ENCODE assay signal across 7 mouse cellular contexts in genomic region chr17:26946567-26946966, GRCm38 (mm10). TPM values are rescaled to one million over a fixed set of nuclear protein-coding genes. Genes with fewer than 3 reads are reported as not detected.
DNase-seq lines count a peak whose midpoint lies in the region; ATAC-seq and TF ChIP-seq lines count a peak whose summit lies in the region.

No protein-coding gene starts in this region.

- H3K9ac ChIP-seq in hindbrain, embryonic 14.5 days: peak overlapping the region; percentile 61
- H3K9ac ChIP-seq in midbrain, embryonic 11.5 days (ENCODE audit: low read length): peak overlapping the region; percentile 71

- 2% methylated on average over 35 of the region's 37 CpGs for WGBS in hindbrain, embryonic 14.5 days
- WGBS in limb, embryonic 10.5 days: under 1% methylated on average over 35 of the region's 37 CpGs
- WGBS in midbrain, embryonic 11.5 days: under 1% methylated on average over 35 of the region's 37 CpGs
- WGBS in small intestine, adult 2 months: 4% methylated on average over 37 of the region's 37 CpGs

- H3K36me3 ChIP-seq in hindbrain, embryonic 14.5 days (replicated peaks; ENCODE audit: control insufficient read depth, insufficient read depth): no peaks in the 10 kb centered on the region
- H3K36me3 ChIP-seq in limb, embryonic 10.5 days: 0 out of 2 replicates have a peak, but pooled peaks cover 8% of the 10 kb centered on the region
- no peaks in the 10 kb centered on the region for H3K36me3 ChIP-seq in midbrain, embryonic 11.5 days (ENCODE audit: control insufficient read depth, insufficient read depth, low read length)
- no peaks in the 10 kb centered on the region for H3K36me3 ChIP-seq in small intestine, adult 2 months (ENCODE audit: control insufficient read depth, insufficient read depth, low read length)

- no peaks in the 10 kb centered on the region for H3K27me3 ChIP-seq in hindbrain, embryonic 14.5 days (ENCODE audit: control insufficient read depth, insufficient read depth, low read length)
- H3K27me3 ChIP-seq in limb, embryonic 10.5 days (ENCODE audit: low read depth, poor library complexity, severe bottlenecking): peaks cover 6% of the 10 kb centered on the region
- no peaks in the 10 kb centered on the region for H3K27me3 ChIP-seq in midbrain, embryonic 11.5 days (ENCODE audit: control insufficient read depth, insufficient read depth, low read length)
- H3K27me3 ChIP-seq in small intestine, adult 2 months (ENCODE audit: control insufficient read depth, insufficient read depth, low read length): no peaks in the 10 kb centered on the region; the same call in 1 of the 2 replicates

- H3K4me2 ChIP-seq in hindbrain, embryonic 14.5 days (replicated peaks): peak overlapping the region; percentile 58
- H3K4me2 ChIP-seq in midbrain, embryonic 11.5 days: peak overlapping the region; percentile 78

- ATAC-seq in hindbrain, embryonic 14.5 days (ENCODE audit: low FRiP score): 0 out of 2 replicates have a peak, but pooled peaks have one; percentile 18
- ATAC-seq in midbrain, embryonic 11.5 days (ENCODE audit: low FRiP score): peak; percentile 36

- TF ChIP-seq CTCF in small intestine, adult 2 months (IDR thresholded peaks at IDR 0.05; ENCODE audit: extremely low read depth, insufficient read length, insufficient replicate concordance, low read depth, low read length): no peak

- DNase-seq in adrenal gland, postnatal 14 days: peak; percentile 94
- peak; percentile 75 to 76 for DNase-seq in cerebellum, postnatal 14 days
- peak; percentile 73 to 83 for DNase-seq in gastrocnemius, adult 8-10 months (ENCODE audit: low spot score in 2 of 2)
- DNase-seq in hindbrain, embryonic 14.5 days (ENCODE audit: low spot score): no peak
- peak; percentile 79 for DNase-seq in limb, embryonic 10.5 days (ENCODE audit: low spot score)
- DNase-seq in midbrain, embryonic 11.5 days (ENCODE audit: low spot score, missing footprints): peak; percentile 94

- H3K27ac ChIP-seq in hindbrain, embryonic 14.5 days: peak overlapping the region; percentile 67
- peak overlapping the region; percentile 86 for H3K27ac ChIP-seq in limb, embryonic 10.5 days
- H3K27ac ChIP-seq in midbrain, embryonic 11.5 days (ENCODE audit: low read depth, low read length): peak overlapping the region; percentile 52
- H3K27ac ChIP-seq in small intestine, adult 2 months (ENCODE audit: insufficient read depth, low read depth, low read length): no peak overlapping the region

- no peaks in the 10 kb centered on the region for H3K9me3 ChIP-seq in hindbrain, embryonic 14.5 days (ENCODE audit: control insufficient read depth, low read length)
- no peaks in the 10 kb centered on the region for H3K9me3 ChIP-seq in limb, embryonic 10.5 days (replicated peaks)
- no peaks in the 10 kb centered on the region for H3K9me3 ChIP-seq in midbrain, embryonic 11.5 days (ENCODE audit: control insufficient read depth, low read length)

- no peak for TF ChIP-seq POLR2A in small intestine, adult 2 months (IDR thresholded peaks at IDR 0.05; ENCODE audit: low read depth, low read length)

- peak overlapping the region; percentile 28 for H3K4me3 ChIP-seq in hindbrain, embryonic 14.5 days (replicated peaks; ENCODE audit: low read length)
- H3K4me3 ChIP-seq in limb, embryonic 10.5 days: peak overlapping the region; percentile 66
- peak overlapping the region; percentile 28 for H3K4me3 ChIP-seq in midbrain, embryonic 11.5 days (ENCODE audit: low read depth, low read length)
- H3K4me3 ChIP-seq in small intestine, adult 2 months (ENCODE audit: low read depth, low read length): peak overlapping the region; percentile 55

- peaks cover 58% of the 10 kb centered on the region for H3K4me1 ChIP-seq in hindbrain, embryonic 14.5 days (replicated peaks; ENCODE audit: control insufficient read depth, insufficient read depth, low read length)
- H3K4me1 ChIP-seq in limb, embryonic 10.5 days: peaks cover 75% of the 10 kb centered on the region
- H3K4me1 ChIP-seq in midbrain, embryonic 11.5 days (ENCODE audit: control insufficient read depth, insufficient read depth, low read length): peaks cover 57% of the 10 kb centered on the region
- peaks cover 15% of the 10 kb centered on the region for H3K4me1 ChIP-seq in small intestine, adult 2 months (ENCODE audit: control insufficient read depth, insufficient read depth, insufficient read length, low read length)

RNA-seq across cellular contexts. Expression of gene Syngap1, which starts 5.5 kb away (rescaled TPM):
- total RNA-seq in adrenal gland, postnatal 14 days (2021): 16.0 and 17.3 TPM in 2 replicates
- total RNA-seq in gastrocnemius, adult 8-10 months (2022): 1 to 10 TPM; 1.4 to 2.6 (median 1.9) TPM
- polyA plus RNA-seq in hindbrain, embryonic 14.5 days (2014; fragmentation: Nextera tagmentation; extraction: Ambion mirVana): 4.3 and 5.0 TPM in 2 replicates
- polyA plus RNA-seq in limb, embryonic 10.5 days (2016; fragmentation: Nextera tagmentation; extraction: Ambion mirVana): 2.8 and 3.1 TPM in 2 replicates
- 1.8 and 2.3 TPM in 2 replicates for polyA plus RNA-seq in midbrain, embryonic 11.5 days (2014; fragmentation: Nextera tagmentation; extraction: Ambion mirVana)
- polyA plus RNA-seq in small intestine, adult 2 months (2012; rRNA removed): 5.8 and 8.6 TPM in 2 replicates

RNA-seq across cellular contexts. Expression of gene Cuta, which starts 7.2 kb away (rescaled TPM):
- 118 and 132 TPM in 2 replicates for total RNA-seq in adrenal gland, postnatal 14 days (2021)
- total RNA-seq in gastrocnemius, adult 8-10 months (2022): 100 to 1,000 TPM; 102 to 113 (median 108) TPM
- polyA plus RNA-seq in hindbrain, embryonic 14.5 days (2014; fragmentation: Nextera tagmentation; extraction: Ambion mirVana): 112 and 113 TPM in 2 replicates
- 184 and 188 TPM in 2 replicates for polyA plus RNA-seq in limb, embryonic 10.5 days (2016; fragmentation: Nextera tagmentation; extraction: Ambion mirVana)
- 146 and 157 TPM in 2 replicates for polyA plus RNA-seq in midbrain, embryonic 11.5 days (2014; fragmentation: Nextera tagmentation; extraction: Ambion mirVana)
- 83.4 and 151 TPM in 2 replicates for polyA plus RNA-seq in small intestine, adult 2 months (2012; rRNA removed)

RNA-seq across cellular contexts. Expression of gene Phf1, which starts 13.7 kb away (rescaled TPM):
- 19.9 and 25.3 TPM in 2 replicates for total RNA-seq in adrenal gland, postnatal 14 days (2021)
- 10 to 100 TPM in 2 of 4 experiments, 1 to 10 TPM in 2; 7.7 to 10.7 (median 9.9) TPM for total RNA-seq in gastrocnemius, adult 8-10 months (2022)
- 20.6 and 23.3 TPM in 2 replicates for polyA plus RNA-seq in hindbrain, embryonic 14.5 days (2014; fragmentation: Nextera tagmentation; extraction: Ambion mirVana)
- polyA plus RNA-seq in limb, embryonic 10.5 days (2016; fragmentation: Nextera tagmentation; extraction: Ambion mirVana): 3.5 and 5.0 TPM in 2 replicates
- polyA plus RNA-seq in midbrain, embryonic 11.5 days (2014; fragmentation: Nextera tagmentation; extraction: Ambion mirVana): 3.6 and 3.7 TPM in 2 replicates
- polyA plus RNA-seq in small intestine, adult 2 months (2012; rRNA removed): 35.6 and 67.1 TPM in 2 replicates

RNA-seq across cellular contexts. Expression of gene Zbtb9, which starts 26.4 kb away (rescaled TPM):
- total RNA-seq in adrenal gland, postnatal 14 days (2021): 5.2 and 5.3 TPM in 2 replicates
- 1 to 10 TPM; 1.1 to 1.6 (median 1.5) TPM for total RNA-seq in gastrocnemius, adult 8-10 months (2022)
- 9.7 and 11.1 TPM in 2 replicates for polyA plus RNA-seq in hindbrain, embryonic 14.5 days (2014; fragmentation: Nextera tagmentation; extraction: Ambion mirVana)
- 20.6 and 22.0 TPM in 2 replicates for polyA plus RNA-seq in limb, embryonic 10.5 days (2016; fragmentation: Nextera tagmentation; extraction: Ambion mirVana)
- 13.4 and 13.6 TPM in 2 replicates for polyA plus RNA-seq in midbrain, embryonic 11.5 days (2014; fragmentation: Nextera tagmentation; extraction: Ambion mirVana)
- 4.7 and 9.1 TPM in 2 replicates for polyA plus RNA-seq in small intestine, adult 2 months (2012; rRNA removed)

RNA-seq across cellular contexts. Expression of gene Kifc5b, which starts 29.7 kb away (rescaled TPM):
- total RNA-seq in adrenal gland, postnatal 14 days (2021): 5.0 and 5.2 TPM in 2 replicates
- total RNA-seq in gastrocnemius, adult 8-10 months (2022): under 1 TPM; 0.22 to 0.83 (median 0.41) TPM
- 0.90 and 2.1 TPM in 2 replicates for polyA plus RNA-seq in hindbrain, embryonic 14.5 days (2014; fragmentation: Nextera tagmentation; extraction: Ambion mirVana)
- 12.3 and 12.6 TPM in 2 replicates for polyA plus RNA-seq in limb, embryonic 10.5 days (2016; fragmentation: Nextera tagmentation; extraction: Ambion mirVana)
- 3.8 and 6.4 TPM in 2 replicates for polyA plus RNA-seq in midbrain, embryonic 11.5 days (2014; fragmentation: Nextera tagmentation; extraction: Ambion mirVana)
- polyA plus RNA-seq in small intestine, adult 2 months (2012; rRNA removed): 2.5 and 3.7 TPM in 2 replicates
